Mouse (Mus musculus) left cerebral cortex, postnatal 10 days (tissue): ENCODE measurements at regions not wholly inside any gene's neighbourhood (a gene's known extent, or its start where the extent isn't known, plus 50 kb on each side); places are given as distances from the start of the nearest gene placed in this dataset.
A peak's percentile ranks its signal among the peaks of the same experiment; 100 is the strongest.

ENCODE experiments used
- DNase-seq, 2 experiments: peaks; one replicate each; pipeline ENCODE4 v3.0.0; 2021 to 2022; ENCODE audit warnings: low spot score in 2 of 2, mixed read lengths in 1 of 2; ENCODE audit errors: extremely low spot score in 1 of 2
- intact Hi-C: fragments of 180-260 bp; cut with DNase I; formaldehyde crosslinking; loops from one replicate; pipeline ENCODE4 v1.15.1; 2025

DNA sequence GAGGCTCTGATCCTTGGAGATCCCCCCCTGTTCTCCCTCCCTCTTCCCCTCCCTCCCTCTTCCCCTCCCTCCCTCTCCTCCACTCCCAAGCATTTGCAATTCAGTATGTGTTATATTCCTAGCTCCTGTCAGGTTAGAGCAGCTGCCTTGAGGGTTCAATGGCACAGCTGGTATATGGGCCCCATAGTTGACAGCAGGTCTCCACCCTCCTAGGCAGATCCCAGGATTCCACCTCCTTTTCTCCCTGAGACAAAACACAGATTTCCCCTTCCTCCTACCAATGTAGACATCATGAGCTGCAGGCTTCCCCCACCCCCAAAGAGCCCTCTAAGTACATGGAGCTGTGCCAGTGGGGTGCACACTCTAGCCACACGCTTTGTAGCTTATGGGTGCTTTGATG, 137.8 kb downstream of the Unc5cl start:
- no peak for DNase-seq
- intact Hi-C loops: no loop called here

DNA sequence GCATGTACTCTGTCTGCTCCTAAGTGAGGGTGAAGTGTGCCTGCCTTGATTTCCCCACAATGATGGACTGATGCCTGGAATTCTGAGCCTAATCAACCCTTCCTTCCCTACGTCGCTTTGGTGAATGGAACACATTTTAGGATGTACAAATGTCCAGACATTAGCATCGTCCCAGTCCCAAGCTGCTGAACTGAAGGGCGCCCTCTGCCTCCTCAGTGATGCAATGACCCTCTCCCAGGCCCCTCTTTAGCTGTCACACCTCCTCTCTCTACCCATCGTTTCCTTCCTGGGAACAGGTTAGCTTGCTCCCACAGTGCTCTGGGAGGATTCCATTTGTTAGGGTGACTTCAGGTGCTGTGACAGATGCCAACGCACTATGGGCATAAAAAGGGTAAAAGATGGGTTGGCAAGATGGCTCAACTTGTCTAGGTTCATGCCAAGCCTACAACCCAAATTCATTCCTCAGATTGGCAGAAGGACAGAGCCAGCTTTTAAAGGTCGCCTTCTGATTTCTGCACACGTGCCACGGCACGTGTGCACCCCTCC, 140.8 kb downstream of the Unc5cl start:
- no peak for DNase-seq
- intact Hi-C loops: no loop called here

DNA sequence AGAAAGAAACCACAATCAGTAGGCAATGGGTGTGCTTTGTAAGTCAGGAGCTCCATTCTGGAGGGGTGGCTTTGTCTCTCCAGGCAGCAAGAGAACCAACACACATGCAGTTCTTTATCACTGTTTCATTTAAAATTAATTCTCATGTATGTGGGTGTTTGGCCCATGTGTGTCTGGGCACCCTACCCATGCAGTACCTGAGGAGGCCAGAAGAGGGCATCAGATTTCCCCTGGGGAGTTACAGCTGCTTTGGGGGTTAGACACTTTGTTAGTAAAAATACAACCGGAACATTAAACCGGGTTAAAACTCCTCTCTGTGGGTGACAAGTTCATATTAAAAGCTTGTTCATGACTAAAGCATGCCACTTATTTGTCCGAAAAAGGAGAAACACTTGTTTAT, 141.7 kb downstream of the Unc5cl start:
- intact Hi-C loops: no loop called here
- DNase-seq: no peak

DNA sequence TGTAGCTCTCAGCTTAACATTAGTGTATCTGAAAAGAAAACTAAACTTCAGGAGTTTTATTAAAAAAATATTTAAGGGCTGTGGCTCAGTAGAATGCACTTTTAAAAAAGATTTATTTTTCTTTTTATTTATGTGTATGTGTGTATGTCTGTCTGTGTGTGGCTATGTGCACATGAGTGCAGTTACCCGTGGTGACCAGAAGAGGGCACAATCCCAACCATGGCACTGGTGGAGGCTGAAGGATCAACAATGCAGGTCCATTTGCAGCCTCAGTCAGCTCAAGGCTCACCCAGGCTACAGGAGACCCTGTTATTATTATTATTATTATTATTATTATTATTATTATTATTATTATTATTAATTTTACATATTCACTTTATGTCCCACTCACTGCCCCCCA, 142.6 kb downstream of the Unc5cl start:
- DNase-seq: no peak
- intact Hi-C loops: no loop called here

DNA sequence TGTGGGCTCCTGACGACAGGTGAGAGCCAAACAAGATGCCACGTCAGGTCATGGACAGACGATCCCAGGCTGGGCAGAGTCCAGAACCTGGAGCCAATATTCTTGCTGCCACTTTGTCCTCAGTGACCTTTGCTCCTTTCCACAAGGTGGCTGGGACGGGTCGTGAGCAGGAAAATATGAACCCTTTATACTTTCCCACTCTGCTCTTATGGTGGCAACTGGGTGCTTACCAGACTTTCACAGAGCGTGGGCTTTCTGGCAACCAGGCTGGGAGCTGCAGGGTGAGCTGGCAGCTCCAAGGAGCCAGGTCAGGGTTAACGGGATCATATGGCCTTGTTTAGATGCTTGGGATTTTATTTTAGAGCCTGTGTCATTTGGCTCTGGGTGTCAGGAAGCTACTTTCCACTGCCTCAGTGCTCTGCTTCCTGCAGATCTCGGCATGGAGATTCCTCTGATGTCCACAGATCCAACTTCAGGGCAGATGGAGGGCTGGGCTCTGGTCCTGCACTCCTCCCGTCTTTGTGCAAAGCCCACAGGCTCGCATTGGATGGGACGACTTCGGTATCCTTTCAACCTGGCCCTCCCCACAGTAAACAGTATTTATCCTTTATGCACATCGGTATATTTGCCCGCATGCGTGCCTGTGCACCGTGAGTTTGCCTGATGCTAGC, 143.9 kb downstream of the Unc5cl start:
- intact Hi-C loops: no loop called here
- no peak for DNase-seq

DNA sequence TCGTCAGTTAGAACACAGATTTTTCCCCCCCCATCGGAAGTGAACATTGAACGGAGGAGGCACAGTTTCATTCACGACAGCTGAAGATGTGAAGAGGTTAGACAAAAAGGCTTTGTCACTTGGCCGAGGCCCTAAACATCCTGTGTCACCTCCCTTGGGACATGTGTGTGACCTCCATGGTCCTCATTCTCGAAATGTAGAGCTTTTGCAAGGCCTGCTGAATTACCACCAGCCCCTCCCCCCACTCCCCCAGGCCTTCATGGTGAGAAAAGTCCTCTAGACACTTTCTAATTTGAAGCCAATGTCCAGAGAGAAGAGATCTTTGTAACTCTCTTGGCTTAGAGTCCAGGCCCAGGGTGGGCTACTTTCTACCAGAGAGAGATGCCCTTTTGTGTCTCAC, 145.5 kb downstream of the Unc5cl start:
- no peak for DNase-seq
- intact Hi-C loops: loop anchor here (5.0 kb wide), 2 partner anchors 133 to 183 kb away; no protein-coding TSS in a partner anchor

DNA sequence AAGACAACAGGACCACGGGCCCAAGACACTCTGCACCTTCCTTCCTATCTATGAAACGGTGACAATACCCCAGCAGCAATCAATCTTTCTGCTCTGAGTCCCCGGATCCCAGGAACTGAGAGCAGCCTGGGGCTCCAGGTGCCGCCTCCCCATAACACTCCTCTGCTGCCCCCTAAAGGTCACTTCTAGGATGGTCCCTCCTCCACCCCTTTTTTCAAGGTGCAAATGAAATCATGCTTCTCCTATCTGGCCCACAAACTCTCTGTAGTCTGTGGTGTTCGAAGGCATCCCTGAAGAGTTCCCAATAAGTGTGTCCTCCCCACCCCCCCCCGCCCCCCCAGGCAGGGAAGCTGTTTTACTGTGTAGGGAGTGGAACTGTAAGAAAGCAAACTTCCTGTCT, 147.9 kb downstream of the Unc5cl start:
- DNase-seq: peak; percentile 23 to 58
- intact Hi-C loops: loop anchor here (5.0 kb wide), 2 partner anchors 135 to 185 kb away; no protein-coding TSS in a partner anchor

DNA sequence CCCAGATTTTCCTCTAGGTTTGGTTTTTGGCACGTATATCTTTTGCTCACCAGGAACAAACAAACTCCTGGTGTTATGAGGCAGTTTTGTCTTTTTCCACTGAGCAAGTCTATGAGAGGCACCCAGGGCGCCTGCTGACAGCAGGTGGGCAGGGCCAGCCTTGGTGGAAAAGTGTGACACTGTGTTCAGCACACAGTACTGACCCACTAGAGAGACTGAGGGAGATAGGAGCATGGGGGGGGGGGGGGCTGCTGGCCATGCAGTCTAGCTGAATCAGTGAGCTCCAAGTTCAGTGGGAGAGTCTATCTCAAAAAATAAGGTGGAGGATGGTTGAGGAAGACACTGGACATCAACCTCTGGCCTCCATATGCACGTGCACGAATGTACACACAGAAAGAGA, 152.1 kb downstream of the Unc5cl start:
- intact Hi-C loops: no loop called here
- no peak for DNase-seq

DNA sequence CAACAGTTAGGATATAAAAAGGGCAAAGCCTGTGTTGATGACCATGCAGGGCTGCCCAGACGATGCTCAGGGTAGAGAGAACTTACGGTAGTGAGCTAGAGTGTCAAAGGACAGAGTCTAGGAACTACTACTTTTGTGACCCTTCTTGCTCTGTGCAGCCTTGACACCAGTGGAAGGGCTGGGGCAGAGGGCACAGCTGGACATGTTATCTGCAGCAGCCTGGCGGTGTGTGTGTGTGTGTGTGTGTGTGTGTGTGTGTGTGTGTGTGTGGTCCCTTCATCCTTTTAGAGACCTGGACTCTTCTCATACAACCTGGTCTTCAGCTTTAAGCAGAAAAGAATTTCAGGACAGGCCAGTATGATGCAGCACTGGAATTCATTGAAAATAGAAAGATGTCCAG, 153.6 kb downstream of the Unc5cl start:
- no peak for DNase-seq
- intact Hi-C loops: no loop called here

DNA sequence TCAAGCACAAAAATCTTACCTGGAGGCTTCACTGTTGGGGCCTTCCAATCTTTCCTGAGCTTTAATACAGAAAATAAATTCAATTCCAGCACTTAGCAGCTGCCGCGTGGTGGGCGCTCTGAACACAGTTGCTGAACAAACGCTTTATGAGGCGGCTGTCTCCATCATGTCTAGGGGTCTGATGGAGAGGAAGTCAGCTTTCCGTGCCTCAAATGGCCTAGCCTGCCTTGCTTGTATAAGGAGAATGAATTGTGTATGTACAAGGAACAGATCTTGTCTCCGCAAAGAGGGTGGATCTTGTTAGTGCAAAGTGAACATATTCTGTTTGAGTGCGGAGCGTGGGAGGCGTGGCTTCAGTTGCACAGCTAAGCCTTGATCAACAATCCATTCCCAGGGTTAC, 155.4 kb downstream of the Unc5cl start:
- no peak for DNase-seq
- intact Hi-C loops: no loop called here

DNA sequence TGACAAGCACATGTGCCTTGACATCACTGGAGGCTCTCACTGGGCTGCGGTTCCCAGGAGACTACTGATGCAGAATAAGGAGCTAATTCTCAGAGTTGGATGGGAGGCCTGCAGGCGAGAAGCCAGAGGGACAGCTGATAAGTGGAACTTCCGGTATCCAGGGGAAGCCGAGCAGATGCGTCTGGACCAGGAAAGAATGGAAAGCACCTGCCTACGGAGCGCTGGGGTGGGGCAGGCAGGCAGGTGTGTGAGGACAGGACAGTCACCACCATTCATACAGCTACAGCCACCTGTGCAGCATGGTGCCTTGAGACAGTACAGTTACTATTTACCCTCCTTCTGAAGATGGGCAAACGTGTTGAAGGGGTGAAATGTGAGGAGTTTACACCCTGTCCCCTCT, 156.1 kb downstream of the Unc5cl start:
- intact Hi-C loops: no loop called here

DNA sequence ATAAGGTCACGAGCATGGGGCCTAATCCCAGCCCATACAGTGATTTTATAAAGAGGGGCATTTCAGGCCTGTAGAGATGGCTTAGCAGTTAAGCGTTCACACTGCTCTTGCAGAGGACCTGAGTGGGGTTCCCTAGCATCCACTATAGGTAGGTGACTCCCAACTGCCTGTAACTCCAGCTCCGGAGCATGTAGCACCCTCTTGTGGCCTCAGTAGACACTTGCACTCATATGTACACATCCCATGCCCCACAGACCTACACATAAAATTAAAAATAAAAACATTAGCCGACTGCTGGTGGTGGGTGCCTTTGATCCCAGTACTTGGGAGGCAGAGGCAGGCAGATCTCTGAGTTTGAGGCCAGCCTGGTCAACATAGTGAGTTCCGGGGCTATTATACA, 158.8 kb downstream of the Unc5cl start:
- no peak for DNase-seq
- intact Hi-C loops: no loop called here

More for the DNA sequence above, 156.1 kb downstream of the Unc5cl start:
- no peak for DNase-seq

DNA sequence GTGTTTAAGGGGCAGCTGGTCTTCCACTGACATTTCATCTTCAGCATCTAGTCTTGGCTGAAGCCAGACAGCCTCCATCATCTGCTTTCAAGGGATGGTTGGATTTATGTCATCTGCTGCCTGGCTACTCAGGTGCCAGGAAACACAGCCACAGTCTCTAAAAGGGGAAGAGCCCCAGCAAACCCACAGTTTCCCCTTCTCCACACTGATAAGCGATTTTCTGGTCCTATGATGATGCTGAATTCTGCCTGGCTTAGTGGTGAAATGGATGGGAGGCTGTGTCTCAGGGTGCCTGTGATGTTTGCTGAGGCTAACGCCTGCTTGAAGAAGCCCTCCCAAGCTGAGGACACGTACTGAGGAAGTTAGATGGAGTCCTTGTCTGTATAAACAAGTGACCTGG, 160.5 kb downstream of the Unc5cl start:
- intact Hi-C loops: no loop called here
- no peak for DNase-seq

DNA sequence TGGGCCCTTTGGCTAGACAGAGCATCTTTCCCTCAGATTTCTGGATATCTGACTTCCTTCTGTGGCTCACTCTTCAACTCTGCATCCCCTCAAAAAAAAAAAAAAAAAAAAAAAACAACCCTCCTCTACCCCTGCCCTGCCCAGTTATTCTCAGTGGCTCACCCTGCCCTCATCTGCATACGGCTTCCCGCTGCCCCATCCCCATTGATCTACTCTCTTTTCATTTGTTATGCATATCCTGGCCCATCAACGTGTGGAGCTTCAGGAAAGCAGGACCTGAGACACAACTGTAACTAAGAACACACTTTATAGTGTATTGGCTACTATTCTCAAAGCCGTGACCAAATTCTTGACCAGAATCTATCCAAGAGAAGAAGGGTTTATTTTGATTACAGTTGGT, 161.5 kb downstream of the Unc5cl start:
- intact Hi-C loops: no loop called here
- no peak for DNase-seq

DNA sequence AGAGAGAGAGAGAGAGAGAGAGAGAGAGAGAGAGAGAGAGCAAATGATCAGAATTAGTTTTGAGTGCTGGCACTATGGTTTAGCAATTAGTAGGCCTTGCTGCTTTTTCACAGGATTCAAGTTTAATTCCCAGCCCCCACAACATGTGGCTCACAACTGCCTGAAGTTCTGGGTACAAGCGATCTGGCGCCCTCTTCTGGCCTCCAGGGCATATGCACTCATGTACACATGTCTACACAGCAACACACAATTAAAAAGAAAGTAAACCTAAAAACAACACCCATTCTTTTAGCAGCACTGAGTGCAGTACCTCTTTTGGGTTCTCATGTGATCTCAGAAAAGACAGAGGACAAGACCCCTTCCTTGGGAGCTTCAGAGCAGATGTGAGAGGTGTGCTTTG, 166.2 kb downstream of the Unc5cl start:
- DNase-seq: no peak
- intact Hi-C loops: no loop called here

DNA sequence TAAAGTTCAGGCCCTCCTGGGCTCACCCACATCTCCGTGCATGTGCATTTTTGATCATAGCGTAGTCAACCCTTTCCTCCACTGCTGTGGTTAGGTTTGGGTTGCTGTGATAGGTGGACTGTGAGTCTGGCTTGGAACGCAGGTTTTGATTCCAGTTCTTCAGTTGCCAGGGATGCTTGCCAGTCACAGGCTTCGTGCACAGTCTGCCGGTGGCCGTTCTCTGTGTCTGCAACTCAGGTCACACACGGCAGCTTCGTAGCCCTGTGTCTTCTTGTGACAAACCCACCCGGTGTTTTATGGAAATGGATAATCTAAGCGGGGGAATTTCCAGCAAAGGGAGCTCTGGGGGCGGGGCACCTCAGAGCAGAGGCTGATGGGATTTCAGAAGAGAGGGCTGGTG, 167.0 kb downstream of the Unc5cl start:
- intact Hi-C loops: no loop called here
- DNase-seq: no peak

DNA sequence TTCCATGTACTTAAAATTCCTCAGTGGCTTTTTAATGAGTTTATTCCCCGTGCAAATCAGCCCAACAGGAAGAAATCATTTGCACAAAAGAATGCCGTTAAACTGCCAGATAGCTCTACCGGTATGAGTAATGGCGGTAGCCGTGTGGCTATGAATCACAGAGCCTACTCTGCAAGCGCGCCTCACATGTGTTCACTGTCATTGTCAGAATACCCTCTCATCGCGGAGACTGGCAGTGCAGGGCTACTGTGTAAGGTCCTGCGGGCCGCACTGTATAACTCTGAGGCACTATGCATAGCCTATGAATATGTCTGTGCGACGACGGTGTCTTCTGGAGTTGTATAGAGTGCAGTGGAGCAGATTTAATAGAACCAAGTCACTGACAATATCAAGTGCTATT, 170.2 kb downstream of the Unc5cl start:
- intact Hi-C loops: no loop called here

DNA sequence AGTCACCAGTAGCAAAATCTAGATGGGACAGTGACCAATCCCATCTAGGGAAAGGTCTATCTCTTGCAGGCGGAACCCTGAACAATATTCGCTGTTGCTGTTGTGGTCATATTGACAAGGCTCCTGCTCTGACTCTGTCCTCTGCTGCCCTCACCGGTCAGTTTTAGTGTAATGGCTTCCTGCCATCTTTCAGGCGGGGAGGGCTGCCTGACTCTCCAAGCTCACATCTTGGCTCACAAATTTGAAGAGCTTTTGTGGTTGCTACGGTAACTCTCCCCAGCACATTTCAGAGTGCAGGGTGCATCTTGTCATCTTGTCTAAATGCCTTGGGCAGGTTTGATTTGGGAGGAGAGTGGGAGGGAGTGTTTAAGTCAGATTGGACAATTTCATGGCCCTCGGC, 171.3 kb downstream of the Unc5cl start:
- DNase-seq: peak in 1 of 2 experiments; percentile 14
- intact Hi-C loops: no loop called here

More for the DNA sequence above, 170.2 kb downstream of the Unc5cl start:
- no peak for DNase-seq

DNA sequence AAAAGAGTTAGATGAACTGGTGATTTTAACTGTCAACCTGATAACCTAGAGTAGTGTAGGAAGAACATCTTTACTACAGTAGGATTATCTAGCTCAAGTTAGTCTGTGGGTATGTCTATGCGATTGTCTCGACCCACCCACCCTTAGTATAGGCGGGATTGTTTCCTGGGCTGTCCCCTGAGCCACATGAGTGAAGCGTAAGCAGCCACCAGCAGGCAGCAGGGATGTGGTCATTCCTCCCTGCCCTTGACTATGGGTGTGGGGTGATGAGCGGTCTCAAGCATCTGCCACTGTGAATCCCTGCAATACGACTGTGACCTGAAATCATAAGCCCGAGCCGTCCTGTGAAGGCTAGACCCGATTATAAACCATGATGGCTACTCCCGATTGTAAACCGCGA, 184.9 kb downstream of the Unc5cl start:
- intact Hi-C loops: no loop called here
- DNase-seq: no peak

DNA sequence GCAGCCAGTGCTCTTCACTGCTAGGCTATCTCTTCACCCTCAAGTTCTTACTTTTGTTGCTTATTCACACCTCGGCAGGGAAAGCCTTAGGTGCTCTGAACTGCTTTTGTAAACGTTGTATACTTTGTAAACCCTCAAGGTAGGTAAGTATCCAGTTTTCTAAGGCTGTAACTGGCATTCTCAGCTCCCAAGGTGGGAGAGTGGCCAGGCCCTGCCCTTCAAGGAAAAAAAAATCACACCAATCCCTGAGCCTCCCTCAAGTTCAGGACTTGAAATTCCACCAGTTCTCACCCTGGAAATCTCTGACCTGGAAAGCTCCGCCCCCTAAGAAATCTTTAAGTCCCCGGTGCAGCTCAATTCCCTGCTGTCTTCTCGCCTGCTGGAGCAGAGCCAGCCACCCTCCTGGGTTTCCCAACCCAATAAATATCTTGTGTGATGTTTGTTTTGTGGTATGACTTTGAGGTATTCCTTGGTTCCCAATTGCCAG, 188.9 kb downstream of the Unc5cl start:
- intact Hi-C loops: no loop called here
- no peak for DNase-seq

DNA sequence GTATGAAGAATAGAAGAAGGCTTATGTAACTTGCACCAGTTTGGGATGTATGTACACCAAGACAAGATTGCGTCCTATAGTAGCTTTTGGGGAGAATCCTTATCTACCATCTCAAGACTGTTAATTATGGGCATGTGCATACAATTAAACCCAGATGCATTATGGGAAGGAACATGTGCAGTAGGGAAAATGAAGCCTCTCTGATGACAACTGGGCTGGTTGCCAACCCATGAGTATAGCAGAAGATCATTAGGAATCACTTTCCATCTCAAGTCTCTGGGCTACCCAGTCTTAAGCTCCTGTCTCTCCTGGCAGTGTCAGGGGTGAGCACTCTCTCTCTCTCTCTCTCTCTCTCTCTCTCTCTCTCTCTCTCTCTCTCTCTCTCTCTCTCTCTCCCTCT, 190.4 kb downstream of the Unc5cl start:
- intact Hi-C loops: no loop called here
- no peak for DNase-seq
